Mouse (Mus musculus): ENCODE data around the gene Lancl2. TPM values are rescaled to one million over a fixed set of nuclear protein-coding genes. Genes with fewer than 3 reads are reported as not detected.

The Lancl2 gene
- polyA plus RNA-seq (2016; fragmentation: Nextera tagmentation; extraction: Ambion mirVana) = 29.9 and 34.3 TPM in 2 replicates

DNA sequence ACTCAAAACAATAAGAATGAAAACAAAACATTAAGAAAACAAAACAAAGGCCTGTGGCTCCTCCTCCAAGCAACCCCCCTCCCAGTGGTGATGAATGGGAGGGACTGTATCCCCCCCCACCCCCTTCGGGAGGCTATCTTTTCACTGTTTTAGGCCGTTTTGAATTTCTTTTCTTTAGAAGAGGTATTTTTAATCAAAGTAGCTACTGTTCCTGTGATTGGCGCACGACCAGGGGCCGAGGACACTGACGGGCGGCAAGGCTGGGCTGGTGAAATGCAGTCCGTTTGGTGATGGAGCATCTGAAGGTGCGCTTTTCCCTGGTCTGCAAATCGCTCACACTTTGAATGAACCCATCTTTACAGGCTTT is at the start of gene Lancl2:
Lancl2 (plus strand) TSS at position 165 of the 367 bp plus-strand sequence.
- Histone ChIP-seq H3K9me3 (replicated peaks) (no peaks in the 10 kb centered on the region), H3K4me3 (peak within 1 kb of the TSS; percentile 69), H3K4me1 (peaks cover 9% of the 10 kb centered on the region; the same call in 1 of the 2 replicates), H3K27ac (peak within 1 kb of the TSS; percentile 97), H3K27me3 (ENCODE audit: low read depth, poor library complexity, severe bottlenecking) (no peaks in the 10 kb centered on the region), H3K36me3 (no peaks in the 10 kb centered on the region)
- no peak for DNase-seq (ENCODE audit: low spot score)
- WGBS = 2% methylated on average over 10 of the region's 10 CpGs

DNA sequence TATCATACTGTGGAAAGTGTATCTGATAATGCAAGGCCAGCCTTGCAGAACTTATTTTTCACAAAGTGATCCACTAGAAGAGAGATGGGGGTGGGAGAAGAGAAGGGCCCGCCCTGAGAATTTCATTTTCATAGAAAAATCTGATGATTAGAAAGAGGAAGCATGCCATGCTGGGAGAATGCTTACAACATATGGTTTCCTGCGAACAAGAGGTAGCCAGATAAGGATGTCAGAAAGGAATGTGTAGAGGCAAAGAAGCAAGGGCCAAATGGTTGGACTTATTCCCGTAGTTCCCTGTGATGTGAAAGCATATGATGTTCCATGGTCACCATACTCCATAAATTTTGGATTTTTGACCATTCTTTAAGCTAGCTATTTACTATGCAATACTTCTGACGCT is 41.0 kb upstream of the Lancl2 start:
- Histone ChIP-seq H3K9me3 (replicated peaks) (no peaks in the 10 kb centered on the region), H3K4me3 (no peak overlapping the region), H3K4me1 (no peaks in the 10 kb centered on the region), H3K36me3 (no peaks in the 10 kb centered on the region), H3K27ac (no peak overlapping the region), H3K27me3 (ENCODE audit: low read depth, poor library complexity, severe bottlenecking) (no peaks in the 10 kb centered on the region)
- no peak for DNase-seq (ENCODE audit: low spot score)
- 87% methylated on average over 4 of the region's 4 CpGs for WGBS

DNA sequence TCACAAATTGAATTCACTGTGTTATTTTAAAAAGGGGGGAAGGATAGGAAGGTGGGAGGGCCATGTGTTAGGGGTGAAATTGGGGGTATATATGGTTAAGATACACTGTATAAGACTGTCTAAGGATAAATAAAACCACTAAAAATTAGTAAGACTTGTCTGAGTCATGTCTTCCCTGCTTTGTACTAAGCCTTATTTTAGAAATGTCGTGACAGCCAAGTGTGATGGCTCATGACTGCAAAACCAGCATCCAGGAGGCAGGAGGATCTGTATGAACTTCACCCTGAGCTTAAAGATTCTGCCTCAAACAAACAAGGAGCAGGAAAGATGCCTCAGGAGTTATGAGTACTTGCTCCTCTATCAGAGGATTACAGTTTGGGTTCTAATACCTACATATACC is 18.2 kb upstream of the Lancl2 start:
- Histone ChIP-seq H3K27me3 (ENCODE audit: low read depth, poor library complexity, severe bottlenecking) (no peaks in the 10 kb centered on the region), H3K36me3 (peaks cover 54% of the 10 kb centered on the region), H3K27ac (no peak overlapping the region), H3K4me1 (no peaks in the 10 kb centered on the region), H3K4me3 (no peak overlapping the region), H3K9me3 (replicated peaks) (no peaks in the 10 kb centered on the region)
- DNase-seq (ENCODE audit: low spot score) = no peak
- WGBS = 91% methylated on average over 1 of the region's 1 CpGs

DNA sequence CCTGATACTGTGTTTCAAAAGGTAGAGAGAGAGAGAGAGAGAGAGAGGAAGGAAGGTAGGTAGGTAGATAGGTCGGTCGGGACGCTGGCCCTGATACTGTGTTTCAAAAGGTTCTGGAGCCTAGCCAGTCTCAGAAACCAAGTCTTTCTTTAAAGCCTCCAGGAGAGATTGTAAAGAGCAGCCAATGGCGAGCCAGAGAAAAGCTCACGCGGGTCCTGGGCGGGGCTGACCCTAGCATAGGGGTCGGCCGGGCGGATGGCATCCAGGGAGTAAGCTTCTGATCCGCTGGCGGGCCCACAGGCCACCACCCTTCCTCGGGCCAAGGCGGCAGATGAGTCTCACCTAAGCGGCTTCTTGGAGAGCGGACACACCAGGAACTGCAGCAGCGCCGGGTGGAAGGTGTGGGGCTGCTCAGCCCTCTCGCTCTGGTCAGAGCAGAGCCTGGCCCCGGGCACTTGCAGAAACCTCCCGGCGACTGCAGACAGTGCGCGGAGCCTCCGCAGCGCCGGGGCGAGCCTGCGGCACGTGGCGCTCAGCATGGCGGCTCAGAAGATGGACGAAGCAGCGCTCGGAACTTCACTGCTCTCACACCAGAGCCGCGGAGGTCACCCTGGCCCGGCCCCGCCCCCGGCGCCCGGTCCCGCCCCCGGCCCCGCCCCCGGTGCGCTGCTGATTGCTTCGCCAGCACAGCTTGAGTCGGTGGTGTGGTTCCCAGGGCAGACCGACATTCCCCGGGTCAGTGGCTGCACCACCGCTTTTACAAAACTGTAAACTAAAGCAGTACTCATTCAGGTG is 10.7 kb upstream of the Lancl2 start, which contains the start of gene Pyurf:
Pyurf (minus strand) TSS at position 612 of the 795 bp plus-strand sequence.
- peak; percentile 94 for DNase-seq (ENCODE audit: low spot score)
- Histone ChIP-seq H3K9me3 (replicated peaks) (no peaks in the 10 kb centered on the region), H3K27me3 (ENCODE audit: low read depth, poor library complexity, severe bottlenecking) (no peaks in the 10 kb centered on the region), H3K27ac (peak within 1 kb of the TSS; percentile 96), H3K4me1 (0 out of 2 replicates have a peak, but pooled peaks cover 8% of the 10 kb centered on the region), H3K36me3 (peaks cover 35% of the 10 kb centered on the region), H3K4me3 (peak within 1 kb of the TSS; percentile 81)
- under 1% methylated on average over 52 of the region's 52 CpGs for WGBS

DNA sequence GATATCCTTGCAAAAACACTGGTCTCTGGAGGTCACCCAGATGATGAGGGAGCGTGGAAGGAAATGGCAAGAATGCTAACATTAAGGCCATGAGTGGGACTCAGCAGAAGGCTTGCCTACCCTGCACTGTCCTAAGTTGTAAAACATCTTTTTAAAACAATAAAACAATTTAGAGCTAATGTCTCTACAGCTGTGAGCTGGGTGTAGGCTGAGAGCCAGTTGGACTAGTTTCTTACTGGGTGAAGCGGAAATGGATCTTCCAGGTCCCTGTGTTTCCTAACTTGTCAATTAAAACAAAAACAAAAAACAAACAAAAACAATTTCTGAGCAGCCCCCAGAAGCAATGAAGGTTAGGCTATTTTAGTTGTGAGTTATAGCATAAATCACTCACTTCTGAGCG is 9.2 kb upstream of the Lancl2 start:
- H3K27ac ChIP-seq = no peak overlapping the region
- WGBS = 85% methylated on average over 3 of the region's 3 CpGs
- H3K36me3 ChIP-seq = peaks cover 21% of the 10 kb centered on the region

DNA sequence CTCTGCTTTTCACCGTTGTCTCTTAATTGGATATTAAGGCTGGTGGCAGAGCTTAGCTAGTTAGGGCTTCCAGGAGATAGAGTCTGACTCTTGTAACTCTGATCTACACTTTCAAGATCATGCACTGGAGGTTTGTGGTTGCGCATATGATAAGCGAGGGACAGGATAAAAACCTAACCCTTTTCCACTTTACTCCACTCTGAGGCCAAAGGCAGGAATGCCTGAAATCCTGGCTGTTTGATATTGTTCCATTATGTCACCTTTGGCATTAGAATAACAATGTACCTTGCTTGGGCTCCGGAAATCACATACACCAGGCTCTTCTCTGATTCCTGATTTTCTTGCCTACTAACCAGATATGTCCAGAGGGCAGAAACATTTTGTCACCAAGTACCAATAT is 654 bp upstream of the Lancl2 start:
- no peak for DNase-seq (ENCODE audit: low spot score)
- Histone ChIP-seq H3K9me3 (replicated peaks) (no peaks in the 10 kb centered on the region), H3K27me3 (ENCODE audit: low read depth, poor library complexity, severe bottlenecking) (no peaks in the 10 kb centered on the region), H3K36me3 (no peaks in the 10 kb centered on the region), H3K4me3 (peak overlapping the region; percentile 69), H3K4me1 (peaks cover 9% of the 10 kb centered on the region; the same call in 1 of the 2 replicates), H3K27ac (peak overlapping the region; percentile 97)
- WGBS = 71% methylated on average over 4 of the region's 4 CpGs

More for the DNA sequence above, 9.2 kb upstream of the Lancl2 start:
- no peak for DNase-seq (ENCODE audit: low spot score)
- H3K4me3 ChIP-seq = no peak overlapping the region
- 0 out of 2 replicates have a peak, but pooled peaks cover 8% of the 10 kb centered on the region for H3K4me1 ChIP-seq
- H3K9me3 ChIP-seq (replicated peaks) = no peaks in the 10 kb centered on the region
- no peaks in the 10 kb centered on the region for H3K27me3 ChIP-seq (ENCODE audit: low read depth, poor library complexity, severe bottlenecking)

DNA sequence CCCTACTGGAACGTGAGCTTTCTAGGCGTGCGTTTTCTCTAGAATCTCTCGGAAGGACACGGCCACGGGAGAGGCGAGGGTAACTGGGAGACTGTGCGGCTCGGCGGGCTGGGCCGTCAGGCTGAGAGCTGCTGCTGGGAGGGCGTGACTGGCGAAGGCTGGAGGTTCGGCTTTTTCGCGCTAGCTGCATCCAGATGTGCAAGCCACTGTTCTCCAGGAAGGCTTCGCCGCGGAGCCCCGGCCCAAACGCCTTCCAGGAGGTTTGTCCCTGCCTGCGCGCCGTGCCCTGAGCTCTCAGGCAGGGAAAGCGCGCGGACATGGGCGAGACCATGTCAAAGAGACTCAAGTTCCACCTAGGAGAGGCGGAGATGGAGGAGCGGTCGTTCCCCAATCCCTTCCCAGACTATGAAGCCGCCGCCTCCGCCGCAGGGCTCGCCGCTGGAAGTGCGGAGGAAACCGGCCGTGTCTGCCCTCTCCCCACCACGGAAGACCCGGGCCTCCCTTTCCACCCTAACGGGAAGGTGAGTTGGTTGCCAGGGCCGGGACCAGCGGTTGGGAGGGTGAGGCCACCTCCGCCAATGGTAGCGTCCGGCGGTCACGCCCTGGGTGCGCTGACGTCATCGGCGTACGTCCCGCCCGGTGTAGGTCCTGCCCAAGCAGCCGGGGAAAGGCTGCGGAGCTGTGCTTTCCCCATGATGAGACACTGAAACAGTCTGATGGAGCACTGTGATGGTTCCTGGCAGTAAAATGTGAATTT is 581 bp downstream of the Lancl2 start:
- H3K4me1 ChIP-seq = peaks cover 9% of the 10 kb centered on the region; the same call in 1 of the 2 replicates
- H3K4me3 ChIP-seq = peak overlapping the region; percentile 69
- peak; percentile 95 for DNase-seq (ENCODE audit: low spot score)
- peak overlapping the region; percentile 97 for H3K27ac ChIP-seq
- WGBS = under 1% methylated on average over 59 of the region's 59 CpGs
- no peaks in the 10 kb centered on the region for H3K27me3 ChIP-seq (ENCODE audit: low read depth, poor library complexity, severe bottlenecking)
- no peaks in the 10 kb centered on the region for H3K36me3 ChIP-seq
- no peaks in the 10 kb centered on the region for H3K9me3 ChIP-seq (replicated peaks)

DNA sequence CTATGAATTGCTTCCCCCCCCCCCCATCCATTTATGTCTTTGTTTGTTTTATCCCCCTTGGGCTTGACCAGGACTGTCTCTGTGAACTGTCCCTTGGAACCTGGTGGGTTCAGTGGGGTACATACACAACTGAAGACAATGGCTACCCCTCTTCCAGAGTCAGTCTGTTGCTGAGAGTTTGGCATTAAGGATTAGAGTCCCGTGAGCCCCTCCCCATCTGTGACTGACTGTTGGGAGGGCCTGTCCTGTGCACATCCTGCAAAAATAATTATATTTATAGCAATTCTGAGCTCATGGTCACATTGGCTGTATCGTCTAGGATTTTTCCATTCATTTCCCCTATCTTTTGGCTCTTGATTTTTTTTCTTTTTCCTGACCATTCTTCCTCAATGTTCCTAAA is 1.4 kb downstream of the Lancl2 start:
- no peaks in the 10 kb centered on the region for H3K27me3 ChIP-seq (ENCODE audit: low read depth, poor library complexity, severe bottlenecking)
- DNase-seq (ENCODE audit: low spot score) = peak; percentile 37
- peak overlapping the region; percentile 97 for H3K27ac ChIP-seq
- H3K4me1 ChIP-seq = peaks cover 9% of the 10 kb centered on the region; the same call in 1 of the 2 replicates
- H3K36me3 ChIP-seq = no peaks in the 10 kb centered on the region
- H3K9me3 ChIP-seq (replicated peaks) = no peaks in the 10 kb centered on the region
- peak overlapping the region; percentile 69 for H3K4me3 ChIP-seq
- 52% methylated on average over 2 of the region's 2 CpGs for WGBS

DNA sequence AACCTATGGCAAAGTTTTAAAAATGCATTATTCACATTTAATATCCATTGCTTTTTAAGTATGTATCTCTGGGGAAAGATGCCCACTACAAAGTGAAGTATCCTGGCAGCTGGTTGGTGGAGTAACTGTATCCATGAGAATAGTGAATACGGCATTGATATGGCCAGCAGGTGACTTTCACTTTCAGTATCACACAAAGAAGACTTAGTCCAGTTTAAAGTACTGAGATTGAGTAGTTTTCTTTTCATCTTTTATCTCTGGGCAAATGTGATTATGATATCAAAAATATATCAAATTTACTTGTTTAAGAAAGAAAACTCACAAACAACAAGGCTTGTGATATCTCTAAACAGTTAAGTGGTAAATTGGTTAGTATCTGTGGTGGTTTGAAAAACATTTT is 4.4 kb downstream of the Lancl2 start:
- H3K27me3 ChIP-seq (ENCODE audit: low read depth, poor library complexity, severe bottlenecking) = no peaks in the 10 kb centered on the region
- WGBS = 93% methylated on average over 1 of the region's 1 CpGs
- H3K9me3 ChIP-seq (replicated peaks) = no peaks in the 10 kb centered on the region

DNA sequence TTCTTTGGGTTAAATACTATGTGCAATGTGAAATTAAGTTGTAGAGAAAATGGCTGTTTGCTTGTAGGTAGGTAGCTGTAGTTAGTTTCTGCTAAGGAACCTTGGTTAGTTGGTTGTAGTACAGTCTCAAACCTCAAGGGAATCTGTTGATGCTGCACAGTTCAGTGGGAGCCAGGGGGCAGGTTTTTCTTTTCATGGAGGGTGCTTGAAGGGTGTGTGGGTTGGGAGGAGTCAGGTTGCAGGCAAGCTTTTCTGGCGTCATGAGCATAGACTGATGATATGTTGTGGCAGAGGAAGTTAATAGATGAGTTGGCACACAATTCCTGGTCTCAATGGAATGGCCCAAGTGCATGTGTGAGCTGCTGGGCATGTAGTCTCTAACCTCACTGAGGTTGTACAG is 9.4 kb downstream of the Lancl2 start:
- H3K36me3 ChIP-seq = peaks cover 5% of the 10 kb centered on the region
- H3K9me3 ChIP-seq (replicated peaks) = no peaks in the 10 kb centered on the region
- H3K27me3 ChIP-seq (ENCODE audit: low read depth, poor library complexity, severe bottlenecking) = no peaks in the 10 kb centered on the region
- H3K4me1 ChIP-seq = no peaks in the 10 kb centered on the region
- H3K27ac ChIP-seq = no peak overlapping the region
- H3K4me3 ChIP-seq = no peak overlapping the region
- 19% methylated on average over 1 of the region's 1 CpGs for WGBS
- DNase-seq (ENCODE audit: low spot score) = no peak

More for the DNA sequence above, 4.4 kb downstream of the Lancl2 start:
- H3K36me3 ChIP-seq = no peaks in the 10 kb centered on the region
- no peak for DNase-seq (ENCODE audit: low spot score)
- H3K27ac ChIP-seq = no peak overlapping the region
- H3K4me3 ChIP-seq = no peak overlapping the region
- peaks cover 7% of the 10 kb centered on the region; the same call in 1 of the 2 replicates for H3K4me1 ChIP-seq

DNA sequence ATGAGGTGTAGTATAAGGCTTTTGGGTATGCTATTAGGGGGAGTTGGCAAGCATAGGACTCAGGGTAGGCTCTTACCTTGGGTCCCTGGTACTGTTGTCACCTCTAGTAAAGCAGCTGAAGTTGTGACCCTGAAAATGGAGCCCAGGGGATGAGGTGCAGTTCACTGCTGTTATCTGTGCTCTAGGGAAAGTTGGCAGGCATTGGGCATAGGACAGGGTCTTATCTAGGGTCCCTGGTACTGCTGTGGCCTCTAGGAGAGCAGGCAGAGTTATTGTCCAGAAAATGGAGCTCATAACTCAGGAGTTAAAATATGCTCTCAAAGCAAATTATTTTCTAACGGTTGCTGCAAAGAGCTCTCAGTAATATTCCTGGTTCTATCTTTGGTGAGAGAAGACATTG is 19.0 kb downstream of the Lancl2 start:
- no peak overlapping the region for H3K4me3 ChIP-seq
- no peaks in the 10 kb centered on the region for H3K27me3 ChIP-seq (ENCODE audit: low read depth, poor library complexity, severe bottlenecking)
- DNase-seq (ENCODE audit: low spot score) = no peak
- no peak overlapping the region for H3K27ac ChIP-seq
- 93% methylated on average over 1 of the region's 1 CpGs for WGBS
- no peaks in the 10 kb centered on the region for H3K4me1 ChIP-seq
- H3K36me3 ChIP-seq = peaks cover 17% of the 10 kb centered on the region
- H3K9me3 ChIP-seq (replicated peaks) = no peaks in the 10 kb centered on the region

DNA sequence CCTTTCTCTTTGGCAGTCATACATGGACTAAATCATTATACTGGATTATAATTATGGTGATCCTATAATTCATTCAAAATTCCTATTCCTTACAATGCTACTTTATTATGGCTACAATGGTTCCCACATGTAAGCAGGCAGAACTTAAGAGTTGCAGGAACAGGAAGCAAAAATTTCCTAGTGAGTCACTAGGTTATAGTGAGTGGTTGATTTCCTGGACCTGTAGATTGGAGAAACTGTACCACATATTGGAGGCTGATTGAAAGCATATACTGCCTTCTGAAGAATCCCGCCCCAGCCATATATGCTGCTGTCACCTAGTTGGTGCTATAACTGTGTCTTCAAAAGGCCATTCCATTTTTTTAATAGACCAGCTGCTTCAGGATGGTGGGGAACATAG is 40.4 kb downstream of the Lancl2 start:
- Histone ChIP-seq H3K27me3 (ENCODE audit: low read depth, poor library complexity, severe bottlenecking) (no peaks in the 10 kb centered on the region), H3K36me3 (peaks cover 12% of the 10 kb centered on the region), H3K4me3 (no peak overlapping the region), H3K4me1 (no peaks in the 10 kb centered on the region), H3K9me3 (replicated peaks) (no peaks in the 10 kb centered on the region), H3K27ac (no peak overlapping the region)
- WGBS = 94% methylated on average over 1 of the region's 1 CpGs
- no peak for DNase-seq (ENCODE audit: low spot score)

DNA sequence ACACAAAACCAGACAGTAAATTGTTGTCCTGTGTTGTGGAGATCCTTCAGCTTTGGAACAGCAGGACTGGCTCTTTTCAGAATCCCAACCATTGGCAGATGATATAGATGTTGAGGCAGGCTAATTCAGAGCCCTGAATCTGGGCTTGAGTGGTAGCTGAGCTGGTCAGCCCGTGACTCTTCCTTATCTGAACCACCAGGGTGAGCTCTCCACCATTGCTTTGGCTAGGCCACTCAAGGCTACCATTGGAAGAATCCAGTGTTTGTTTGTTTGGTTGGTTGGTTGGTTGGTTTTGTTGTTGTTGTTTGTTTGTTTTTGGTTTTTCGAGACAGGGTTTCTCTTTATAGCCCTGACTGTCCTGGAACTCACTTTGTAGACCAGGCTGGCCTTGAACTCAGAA is 41.0 kb downstream of the Lancl2 start:
- DNase-seq (ENCODE audit: low spot score) = no peak
- Histone ChIP-seq H3K27me3 (ENCODE audit: low read depth, poor library complexity, severe bottlenecking) (no peaks in the 10 kb centered on the region), H3K4me3 (no peak overlapping the region), H3K36me3 (peaks cover 8% of the 10 kb centered on the region; the same call in 1 of the 2 replicates), H3K9me3 (replicated peaks) (no peaks in the 10 kb centered on the region), H3K4me1 (no peaks in the 10 kb centered on the region), H3K27ac (no peak overlapping the region)
- WGBS = 88% methylated on average over 2 of the region's 2 CpGs

Data from limb, embryonic 10.5 days (tissue).